Mouse (Mus musculus): ENCODE data around the gene Zdhhc18. TPM values are rescaled to one million over a fixed set of nuclear protein-coding genes. Genes with fewer than 3 reads are reported as not detected.
"Not testable (repeated sequence)": the region's sequence is repeated elsewhere in the genome, so short reads cannot be mapped to it uniquely, and the experiment has no call there.

The Zdhhc18 gene
- polyA plus RNA-seq, 1 experiment from 2014 or later, result 4.9 TPM

- H3K4me3 ChIP-seq, result no peak overlapping the region
- no peaks in the 10 kb centered on the region for H3K9me3 ChIP-seq
- H3K9ac ChIP-seq (replicated peaks), result peak overlapping the region; percentile 13; the same call in 1 of the 2 replicates
- H3K4me2 ChIP-seq (replicated peaks), result peak overlapping the region; percentile 25
- WGBS, result 14% methylated on average over 10 of the region's 10 CpGs
- peaks cover 37% of the 10 kb centered on the region for H3K4me1 ChIP-seq
- H3K27me3 ChIP-seq, result no peaks in the 10 kb centered on the region
- 0 out of 2 replicates have a peak, but pooled peaks cover 3% of the 10 kb centered on the region for H3K36me3 ChIP-seq
- peak overlapping the region; percentile 79 for H3K27ac ChIP-seq (replicated peaks)
- ATAC-seq (replicated peaks), result peak; percentile 83
Measured at GRCm38 (mm10) chr4:133660193-133661155, 10.5 kb upstream of the Zdhhc18 start.

DNA sequence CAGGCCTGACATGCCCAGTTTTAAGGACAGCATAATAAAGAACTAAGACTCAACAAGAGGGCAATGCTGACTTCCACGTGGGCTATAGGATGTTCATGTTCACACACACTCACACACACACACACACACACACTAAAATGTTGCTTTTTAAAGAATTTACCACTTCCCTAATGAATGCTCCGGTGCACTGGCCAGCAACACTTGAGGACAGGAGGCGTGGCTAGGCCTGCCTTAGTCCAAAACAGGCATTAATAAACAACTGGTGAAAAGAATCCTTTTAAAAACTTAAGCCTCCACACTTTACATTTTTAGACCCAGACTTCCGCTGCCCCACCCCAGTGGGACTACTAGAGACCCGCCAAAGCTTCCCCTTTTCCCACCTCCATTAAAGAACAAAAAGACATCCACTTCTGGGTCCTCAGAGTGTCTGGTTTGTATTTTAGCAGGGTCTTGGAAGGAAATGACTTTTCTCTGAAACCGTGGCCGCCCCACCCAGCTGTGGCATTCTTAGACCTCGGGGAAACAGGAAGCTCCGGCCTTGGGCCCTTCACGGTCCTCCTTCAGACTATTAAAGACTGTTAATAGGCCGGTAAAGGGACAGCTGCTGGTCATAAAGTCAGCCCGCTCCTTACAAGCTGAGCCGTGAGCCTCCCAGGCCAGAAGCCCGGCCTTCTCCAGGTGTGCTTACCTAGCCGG, 9.7 kb upstream of the Zdhhc18 start:
- 17% methylated on average over 15 of the region's 15 CpGs for WGBS
- H3K4me2 ChIP-seq (replicated peaks), result peak overlapping the region; percentile 25
- peak overlapping the region; percentile 13; the same call in 1 of the 2 replicates for H3K9ac ChIP-seq (replicated peaks)
- 0 out of 2 replicates have a peak, but pooled peaks cover 3% of the 10 kb centered on the region for H3K36me3 ChIP-seq
- peak overlapping the region; percentile 79 for H3K27ac ChIP-seq (replicated peaks)
- no peaks in the 10 kb centered on the region for H3K9me3 ChIP-seq
- peaks cover 37% of the 10 kb centered on the region for H3K4me1 ChIP-seq
- no peak for ATAC-seq (replicated peaks)
- H3K27me3 ChIP-seq, result no peaks in the 10 kb centered on the region
- no peak overlapping the region for H3K4me3 ChIP-seq

DNA sequence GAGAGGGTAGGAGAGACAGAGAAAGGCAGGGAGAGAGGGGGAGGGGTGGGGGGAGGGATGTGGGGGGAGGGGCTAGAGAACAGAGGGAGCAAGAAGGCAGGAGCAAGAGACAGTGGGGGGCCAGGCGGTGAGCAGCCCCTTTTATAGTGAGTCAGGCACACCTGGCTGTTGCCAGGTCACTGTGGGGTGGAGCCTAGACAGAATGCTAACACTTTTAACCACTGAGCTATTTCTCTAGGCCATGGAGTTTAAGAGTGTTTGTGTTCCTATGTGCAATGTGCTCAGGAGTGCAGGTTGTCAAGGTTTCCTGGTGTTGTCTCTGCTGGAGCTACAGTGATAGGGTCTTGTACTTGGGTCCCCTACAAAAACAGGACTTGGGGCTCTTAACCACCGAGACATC, 8.8 kb upstream of the Zdhhc18 start:
- Histone ChIP-seq H3K9ac (replicated peaks) (no peak overlapping the region), H3K4me1 (peaks cover 37% of the 10 kb centered on the region), H3K27me3 (no peaks in the 10 kb centered on the region), H3K9me3 (no peaks in the 10 kb centered on the region), H3K36me3 (0 out of 2 replicates have a peak, but pooled peaks cover 3% of the 10 kb centered on the region), H3K4me3 (no peak overlapping the region), H3K4me2 (replicated peaks) (no peak overlapping the region), H3K27ac (replicated peaks) (no peak overlapping the region)
- no peak for ATAC-seq (replicated peaks)
- WGBS, result 44% methylated on average over 2 of the region's 2 CpGs

DNA sequence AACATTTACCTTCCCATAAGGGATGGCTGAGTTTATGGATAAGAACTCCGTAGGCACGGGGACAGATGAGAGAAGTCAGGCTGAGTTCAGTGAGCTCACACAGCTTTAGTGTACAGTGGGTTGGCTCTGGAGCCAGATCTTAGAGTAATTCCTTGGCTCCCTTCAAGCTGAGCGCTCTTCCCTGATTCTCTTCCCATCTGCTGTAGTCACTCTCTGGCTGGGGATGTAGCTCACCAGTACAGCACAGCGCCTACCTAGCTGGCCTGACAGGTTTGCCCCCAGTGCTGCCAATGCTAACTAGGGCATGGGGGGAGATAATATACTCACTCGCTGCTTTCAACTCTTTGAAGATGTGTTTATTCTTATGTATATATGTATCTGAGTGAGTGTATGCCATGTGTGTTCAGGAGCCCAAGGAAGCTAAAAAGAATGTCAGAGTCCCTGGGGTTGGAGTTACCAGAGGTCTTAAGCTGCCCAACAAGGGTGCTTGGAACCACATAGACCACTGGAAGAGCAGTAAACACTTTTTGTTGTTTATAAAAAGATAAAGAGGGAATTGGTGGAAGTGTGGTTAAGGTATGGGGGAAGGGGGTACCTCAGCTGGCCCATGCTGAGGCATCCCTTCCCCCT, 8.0 kb upstream of the Zdhhc18 start:
- Histone ChIP-seq H3K4me1 (peaks cover 37% of the 10 kb centered on the region), H3K27ac (replicated peaks) (no peak overlapping the region), H3K27me3 (no peaks in the 10 kb centered on the region), H3K9me3 (no peaks in the 10 kb centered on the region), H3K4me2 (replicated peaks) (no peak overlapping the region), H3K9ac (replicated peaks) (no peak overlapping the region), H3K4me3 (no peak overlapping the region), H3K36me3 (0 out of 2 replicates have a peak, but pooled peaks cover 3% of the 10 kb centered on the region)
- ATAC-seq (replicated peaks), result no peak
- WGBS, result 44% methylated on average over 5 of the region's 5 CpGs

GRCm38 (mm10) chr4:133656997-133657396, 7.0 kb upstream of the Zdhhc18 start:
- WGBS, result 13% methylated on average over 4 of the region's 4 CpGs
- ATAC-seq (replicated peaks), result no peak

GRCm38 (mm10) chr4:133656294-133656693, 6.3 kb upstream of the Zdhhc18 start:
- no peaks in the 10 kb centered on the region for H3K27me3 ChIP-seq
- no peak overlapping the region for H3K4me3 ChIP-seq
- no peak overlapping the region for H3K27ac ChIP-seq (replicated peaks)
- no peaks in the 10 kb centered on the region for H3K36me3 ChIP-seq
- 55% methylated on average over 4 of the region's 4 CpGs for WGBS
- no peak for ATAC-seq (replicated peaks)
- H3K4me1 ChIP-seq, result peaks cover 35% of the 10 kb centered on the region
- no peak overlapping the region for H3K9ac ChIP-seq (replicated peaks)
- no peaks in the 10 kb centered on the region for H3K9me3 ChIP-seq
- no peak overlapping the region for H3K4me2 ChIP-seq (replicated peaks)

More at GRCm38 (mm10) chr4:133656997-133657396, 7.0 kb upstream of the Zdhhc18 start:
- Histone ChIP-seq H3K27ac (replicated peaks) (no peak overlapping the region), H3K27me3 (no peaks in the 10 kb centered on the region), H3K4me1 (peaks cover 37% of the 10 kb centered on the region), H3K9ac (replicated peaks) (no peak overlapping the region), H3K4me2 (replicated peaks) (no peak overlapping the region), H3K4me3 (no peak overlapping the region), H3K36me3 (no peaks in the 10 kb centered on the region), H3K9me3 (no peaks in the 10 kb centered on the region)

- H3K4me3 ChIP-seq; H3K9me3 ChIP-seq; H3K27ac ChIP-seq (replicated peaks); H3K36me3 ChIP-seq; H3K9ac ChIP-seq (replicated peaks); H3K27me3 ChIP-seq; H3K4me2 ChIP-seq (replicated peaks); ATAC-seq (replicated peaks): not testable (repeated sequence)
- WGBS, result 95% methylated on average over 5 of the region's 5 CpGs
- H3K4me1 ChIP-seq, result peaks cover 13% of the 10 kb centered on the region
Measured at GRCm38 (mm10) chr4:133654070-133654469, 4.1 kb upstream of the Zdhhc18 start.

DNA sequence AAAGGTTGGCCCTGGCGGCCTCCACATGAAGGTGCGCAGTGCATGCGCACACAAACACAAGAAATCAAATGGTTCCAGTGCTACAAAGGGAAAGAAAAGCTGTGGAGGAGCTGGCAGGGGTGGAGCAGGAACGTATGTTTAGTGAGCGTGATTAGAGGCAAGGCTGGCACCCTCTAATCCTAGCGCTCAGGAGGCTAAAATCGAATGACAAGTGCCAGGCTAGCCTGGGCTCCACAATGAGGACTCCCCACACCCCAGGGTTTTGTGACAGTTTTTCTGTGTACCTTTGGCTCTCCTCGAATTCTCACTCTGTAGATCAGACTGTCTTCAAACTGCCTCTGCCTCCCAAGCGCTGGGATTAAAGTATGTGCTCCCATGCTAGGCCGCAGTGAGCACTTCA, 2.8 kb upstream of the Zdhhc18 start:
- no peak overlapping the region for H3K27ac ChIP-seq (replicated peaks)
- no peaks in the 10 kb centered on the region for H3K36me3 ChIP-seq
- peaks cover 6% of the 10 kb centered on the region for H3K4me1 ChIP-seq
- H3K4me2 ChIP-seq (replicated peaks), result no peak overlapping the region
- no peak for ATAC-seq (replicated peaks)
- no peak overlapping the region for H3K9ac ChIP-seq (replicated peaks)
- H3K9me3 ChIP-seq, result no peaks in the 10 kb centered on the region
- H3K27me3 ChIP-seq, result no peaks in the 10 kb centered on the region
- H3K4me3 ChIP-seq, result no peak overlapping the region
- WGBS, result 80% methylated on average over 10 of the region's 10 CpGs

- H3K4me2 ChIP-seq (replicated peaks), result no peak overlapping the region
- no peak overlapping the region for H3K4me3 ChIP-seq
- no peaks in the 10 kb centered on the region for H3K9me3 ChIP-seq
- no peaks in the 10 kb centered on the region for H3K27me3 ChIP-seq
- H3K36me3 ChIP-seq, result no peaks in the 10 kb centered on the region
- H3K9ac ChIP-seq (replicated peaks), result no peak overlapping the region
- 71% methylated on average over 4 of the region's 4 CpGs for WGBS
- no peak overlapping the region for H3K27ac ChIP-seq (replicated peaks)
- ATAC-seq (replicated peaks), result no peak
- H3K4me1 ChIP-seq, result peaks cover under 1% of the 10 kb centered on the region; the same call in 1 of the 2 replicates
Measured at GRCm38 (mm10) chr4:133651986-133652385, 2.0 kb upstream of the Zdhhc18 start.

DNA sequence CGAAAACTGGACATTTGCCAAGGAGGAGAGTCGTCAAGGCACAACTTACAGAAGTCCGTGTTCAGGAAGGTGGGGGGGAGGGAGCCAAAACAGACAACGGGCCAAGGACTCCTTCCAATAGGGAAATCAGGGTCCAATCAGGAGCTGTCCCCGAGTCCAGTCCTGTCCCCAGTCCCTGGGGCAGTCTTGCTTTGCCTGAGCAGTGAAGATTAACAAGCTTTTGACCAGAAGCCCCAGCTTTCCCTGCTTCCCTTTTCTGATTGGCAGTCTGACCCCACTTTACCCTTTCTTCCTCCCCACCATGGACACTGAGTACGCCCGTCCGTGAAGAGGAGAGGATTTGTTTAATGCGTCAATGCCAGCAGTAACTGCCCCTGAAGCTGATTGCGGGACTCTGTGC, 1.5 kb upstream of the Zdhhc18 start:
- Histone ChIP-seq H3K36me3 (no peaks in the 10 kb centered on the region), H3K4me1 (no peaks in the 10 kb centered on the region), H3K27ac (replicated peaks) (no peak overlapping the region), H3K4me2 (replicated peaks) (no peak overlapping the region), H3K9ac (replicated peaks) (no peak overlapping the region), H3K27me3 (no peaks in the 10 kb centered on the region), H3K4me3 (no peak overlapping the region), H3K9me3 (no peaks in the 10 kb centered on the region)
- ATAC-seq (replicated peaks), result no peak
- 44% methylated on average over 10 of the region's 10 CpGs for WGBS

- not testable (repeated sequence) for H3K9me3 ChIP-seq; H3K4me1 ChIP-seq; H3K4me3 ChIP-seq; H3K27me3 ChIP-seq; ATAC-seq (replicated peaks); H3K27ac ChIP-seq (replicated peaks); H3K9ac ChIP-seq (replicated peaks); H3K36me3 ChIP-seq
- WGBS, result 84% methylated on average over 5 of the region's 5 CpGs
- H3K4me2 ChIP-seq (replicated peaks), result peak overlapping the region; percentile 20
Measured at GRCm38 (mm10) chr4:133649464-133649863, 490 bp downstream of the Zdhhc18 start.

DNA sequence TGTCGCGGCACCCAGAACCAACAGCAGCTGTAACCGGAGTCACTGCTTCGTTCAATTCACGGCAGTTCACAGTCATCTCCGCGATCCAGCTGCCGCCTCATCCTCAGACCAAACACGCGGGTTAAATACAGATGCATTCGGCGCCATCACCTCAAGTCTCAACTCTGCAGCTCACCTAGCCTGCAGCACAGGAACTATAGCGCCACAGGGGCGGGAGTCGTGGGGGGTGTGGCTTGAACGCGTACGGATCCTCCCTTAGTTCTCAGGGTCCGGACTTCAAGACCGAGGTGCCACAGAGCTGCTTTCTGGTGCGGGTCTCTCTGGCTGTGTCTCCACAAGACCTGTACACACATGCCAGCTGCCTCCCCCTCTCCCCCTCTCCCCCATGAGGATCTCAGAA, 4.3 kb downstream of the Zdhhc18 start:
- WGBS, result 37% methylated on average over 21 of the region's 21 CpGs
- Histone ChIP-seq H3K4me3 (no peak overlapping the region), H3K9ac (replicated peaks) (no peak overlapping the region), H3K4me2 (replicated peaks) (no peak overlapping the region), H3K4me1 (no peaks in the 10 kb centered on the region), H3K27me3 (no peaks in the 10 kb centered on the region), H3K27ac (replicated peaks) (no peak overlapping the region), H3K9me3 (no peaks in the 10 kb centered on the region), H3K36me3 (no peaks in the 10 kb centered on the region)
- ATAC-seq (replicated peaks), result no peak

Data from forebrain, embryonic 15.5 days (tissue).